Mouse (Mus musculus) mouse embryonic stem cell (cell line): ENCODE measurements around the gene Haus6.
"Not testable (repeated sequence)": the region's sequence is repeated elsewhere in the genome, so short reads cannot be mapped to it uniquely, and the experiment has no call there.

ENCODE experiments used
- in situ Hi-C, 2 experiments: fragments of 300-500 bp; cut with MboI; formaldehyde crosslinking; loops; 1 replicate in 1 of 2; 3 replicates in 1 of 2; pipeline ENCODE4 v1.14.3; 2019 to 2020; ENCODE audit warnings: low sequenced_read_pairs in 2 of 2, low pct_unique_long_range_greater_than_20kb in 1 of 2, mixed read lengths in 1 of 2; ENCODE audit not compliant: unreplicated experiment in 1 of 2

Gene Haus6

GRCm38 (mm10) chr4:86611524-86612288, at the start of gene Haus6:
Gene Haus6 (minus strand): TSS chr4:86612055.
- in situ Hi-C loops, result loop anchor here in 1 of 2 experiments (10.0 kb wide), 1 partner anchor 83 kb away; no protein-coding TSS in a partner anchor

DNA sequence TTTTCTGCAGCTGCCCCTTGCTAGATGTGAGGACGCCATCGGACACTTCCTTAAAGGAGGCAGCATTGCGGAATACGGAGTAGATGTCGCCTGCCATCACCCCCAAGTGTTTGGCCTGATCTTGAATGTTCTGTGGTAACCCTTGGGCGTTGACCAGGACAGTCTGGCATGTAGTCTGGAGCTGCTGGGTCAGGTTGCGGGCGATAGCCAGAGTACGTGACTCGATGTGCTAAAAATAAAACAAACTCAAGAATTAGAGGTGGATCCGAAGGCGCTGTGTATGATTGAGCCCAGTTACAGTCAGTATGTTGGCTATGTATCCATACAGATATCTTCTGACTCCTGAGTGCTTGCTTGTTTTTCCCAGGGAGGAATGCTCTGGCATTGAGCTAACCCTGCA, 45.3 kb upstream of the Haus6 start:
- in situ Hi-C loops, result loop anchor here in 1 of 2 experiments (5.0 kb wide), 1 partner anchor 35 kb away; no protein-coding TSS in a partner anchor

- in situ Hi-C loops, result loop anchor here in 1 of 2 experiments (5.0 kb wide), 1 partner anchor 36 kb away; no protein-coding TSS in a partner anchor
Measured at GRCm38 (mm10) chr4:86656410-86656809, 44.6 kb upstream of the Haus6 start.

DNA sequence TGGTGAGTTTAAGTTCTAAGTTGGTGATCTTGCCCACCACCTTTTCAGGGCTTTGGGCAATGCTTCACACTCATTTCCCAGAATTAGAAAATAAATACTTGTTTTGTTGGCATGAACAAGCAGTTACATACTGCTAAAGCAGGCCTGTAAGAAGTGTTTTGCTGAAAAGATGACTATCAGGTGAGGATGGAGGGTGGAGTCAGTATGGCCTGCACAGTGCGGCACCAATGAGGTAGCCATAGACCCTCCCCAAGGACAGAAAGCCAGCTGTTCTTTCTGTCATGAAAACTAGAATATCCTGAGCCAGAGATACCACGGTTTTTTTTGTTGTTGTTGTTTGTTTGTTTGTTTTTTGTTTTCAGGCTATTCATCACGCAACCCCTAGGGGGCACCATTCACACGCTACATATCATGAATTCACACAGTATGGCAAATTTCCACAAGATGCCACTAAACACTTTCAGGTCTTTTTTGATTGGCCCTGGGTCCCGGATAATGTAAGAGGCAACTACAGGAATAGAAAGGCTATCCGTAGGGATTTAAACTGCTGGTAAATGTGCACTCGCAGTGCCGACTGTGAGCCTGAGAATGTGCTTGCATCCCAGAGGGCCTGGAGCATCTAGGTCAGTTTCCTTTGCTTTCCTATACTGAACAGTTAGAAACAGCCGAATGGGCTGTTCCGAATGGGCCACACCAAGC, 40.0 kb upstream of the Haus6 start:
- in situ Hi-C loops, result no loop called here

GRCm38 (mm10) chr4:86648394-86648793, 36.5 kb upstream of the Haus6 start:
- in situ Hi-C loops, result not testable (repeated sequence)

DNA sequence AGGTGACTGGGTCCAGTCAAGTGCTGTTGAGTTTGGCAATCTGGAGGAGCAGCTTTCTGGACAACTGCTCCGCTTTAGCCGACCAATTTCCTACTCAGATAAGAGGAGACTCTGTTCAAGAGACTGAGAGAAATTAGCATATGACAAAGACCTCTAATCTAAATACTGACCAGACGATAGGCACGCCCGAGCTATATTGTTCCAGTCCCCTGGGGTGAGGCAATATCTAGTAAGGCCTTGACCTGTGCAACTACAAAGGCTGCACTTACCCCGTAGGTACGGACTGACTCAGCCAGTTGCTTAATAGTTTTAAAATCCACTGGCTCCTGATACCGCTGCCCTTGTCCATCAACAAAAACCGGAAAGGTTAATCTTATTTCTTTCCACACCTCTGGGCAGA, 25.7 kb upstream of the Haus6 start:
- in situ Hi-C loops, result not testable (repeated sequence)

DNA sequence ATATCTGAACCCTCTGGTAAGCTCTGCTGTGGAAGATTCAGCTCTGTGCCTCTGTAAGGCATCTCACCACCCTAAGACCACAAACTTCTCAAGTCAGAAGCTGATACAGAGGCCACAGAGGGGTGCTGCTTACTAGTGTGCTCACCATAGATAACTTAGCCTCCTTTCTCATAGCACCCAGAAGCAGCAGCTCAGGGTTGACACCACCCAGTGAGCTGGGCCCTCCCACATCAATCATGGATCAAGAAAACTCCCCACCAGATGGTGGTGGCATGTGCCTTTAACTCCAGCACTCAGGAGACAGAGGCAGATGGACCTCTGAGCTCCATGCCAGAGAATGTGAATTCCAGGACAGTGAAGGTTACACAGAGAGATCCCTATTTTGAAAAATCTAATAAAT, 23.0 kb upstream of the Haus6 start:
- in situ Hi-C loops, result not testable (repeated sequence)

DNA sequence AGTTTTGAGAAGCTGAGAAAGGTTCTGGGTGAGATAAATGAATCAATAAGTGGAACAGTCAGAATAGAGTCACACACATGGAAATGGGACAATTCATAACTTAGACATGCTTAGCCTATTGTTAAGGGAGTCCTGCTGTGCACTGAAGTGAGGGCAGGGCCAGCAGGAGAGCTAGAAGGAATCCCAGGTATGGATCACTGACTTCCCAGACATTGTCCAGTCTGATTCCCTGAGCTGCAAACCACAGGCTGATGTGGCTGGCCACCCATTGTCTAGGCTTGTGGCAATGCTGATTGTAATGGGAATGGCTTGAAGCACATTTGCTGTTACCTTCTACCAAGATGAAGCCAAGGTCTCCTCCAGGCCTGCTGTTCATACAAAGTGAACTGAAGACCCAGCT, 22.5 kb upstream of the Haus6 start:
- in situ Hi-C loops, result not testable (repeated sequence)

DNA sequence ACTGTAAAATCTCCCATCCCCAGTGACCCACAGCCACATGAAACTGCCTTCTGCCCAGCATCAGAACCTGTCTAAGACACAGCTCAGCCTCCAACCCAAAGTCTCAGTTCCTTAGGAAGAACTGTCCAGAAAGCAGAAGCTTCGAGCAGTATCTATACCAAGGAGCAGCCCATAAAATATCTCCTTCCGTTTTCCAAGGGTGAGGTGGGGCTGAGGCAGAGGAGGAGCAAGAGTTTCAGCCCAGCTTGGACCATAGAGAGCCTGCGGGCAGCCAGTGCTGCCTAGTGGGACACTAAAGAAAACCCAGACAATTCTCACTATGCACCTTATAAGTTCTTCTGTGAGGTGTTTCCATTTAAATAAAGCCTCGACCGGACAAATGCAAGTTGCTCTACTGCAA, 20.7 kb upstream of the Haus6 start:
- in situ Hi-C loops, result not testable (repeated sequence)

DNA sequence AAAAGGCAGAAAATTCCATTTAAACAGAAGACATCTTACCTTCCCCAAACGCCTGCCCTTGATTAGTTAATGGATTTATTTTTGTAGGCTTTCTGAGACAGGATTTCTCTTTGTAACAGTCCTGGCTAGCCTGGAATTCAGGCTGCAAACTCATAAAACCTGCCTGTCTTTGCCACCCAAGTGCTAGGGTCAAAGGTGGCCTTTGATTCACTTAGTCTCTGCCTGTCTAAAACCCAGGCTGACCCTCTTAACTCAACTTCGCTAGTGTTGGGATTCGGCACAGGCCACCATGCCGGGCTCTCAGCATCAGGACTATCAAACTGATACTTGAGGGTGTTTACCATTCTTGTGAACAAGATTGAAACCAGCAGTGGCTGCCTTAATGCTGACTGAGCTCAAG, 20.0 kb upstream of the Haus6 start:
- in situ Hi-C loops, result no loop called here

- in situ Hi-C loops, result not testable (repeated sequence)
Measured at GRCm38 (mm10) chr4:86626496-86626895, 14.6 kb upstream of the Haus6 start.

DNA sequence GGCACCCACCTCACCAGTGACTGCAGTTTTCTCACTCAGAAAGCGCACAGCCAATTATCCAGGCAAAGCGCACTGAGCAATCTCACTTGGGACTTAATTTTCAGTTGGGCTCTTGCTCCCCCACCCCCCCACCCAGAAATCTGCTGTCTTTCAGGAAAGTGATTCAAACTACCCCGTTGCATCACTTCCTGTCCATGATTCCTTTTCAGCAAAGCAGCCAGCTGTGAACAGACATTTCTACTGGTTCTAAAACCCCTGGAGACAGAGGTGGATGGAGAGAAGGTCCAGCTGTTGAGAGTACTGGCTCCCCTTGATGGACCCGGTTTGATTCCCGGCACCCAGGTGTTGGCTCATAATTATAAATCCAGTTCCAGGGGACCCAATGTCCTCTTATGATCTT, 13.6 kb upstream of the Haus6 start:
- in situ Hi-C loops, result no loop called here

DNA sequence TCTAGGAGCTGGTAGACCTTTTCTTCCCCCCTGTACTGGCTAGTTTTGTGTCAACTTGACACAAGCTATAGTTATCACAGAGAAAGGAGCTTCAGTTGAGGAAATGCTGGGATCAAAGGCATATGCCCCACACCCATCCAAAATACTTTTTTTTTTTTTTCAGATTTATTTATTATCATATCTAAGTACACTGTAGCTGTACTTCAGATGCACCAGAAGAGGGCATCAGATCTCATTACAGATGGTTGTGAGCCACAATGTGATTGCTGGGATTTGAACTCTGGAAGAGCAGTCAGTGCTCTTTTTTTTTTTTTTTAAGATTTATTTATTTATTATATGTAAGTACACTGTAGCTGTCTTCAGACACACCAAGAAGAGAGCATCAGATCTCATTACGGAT, 10.7 kb upstream of the Haus6 start:
- in situ Hi-C loops, result not testable (repeated sequence)

DNA sequence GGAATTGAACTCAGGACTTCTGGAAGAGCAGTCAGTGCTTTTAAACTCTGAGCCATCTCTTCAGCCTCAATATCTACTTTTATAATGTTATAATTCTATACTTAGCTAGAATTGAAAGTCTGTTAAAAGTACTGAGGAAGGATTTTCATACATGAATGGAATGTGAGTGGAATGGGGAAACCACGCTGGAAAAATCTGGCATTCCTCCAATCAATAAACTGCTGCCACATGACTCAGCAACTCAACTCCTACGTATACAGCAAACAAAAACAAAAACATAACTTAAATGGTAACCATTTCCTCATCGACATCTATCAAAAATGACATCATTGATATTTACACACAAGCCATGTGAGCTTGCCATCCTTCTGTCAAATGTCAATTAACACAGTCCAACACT, 10.3 kb upstream of the Haus6 start:
- in situ Hi-C loops, result no loop called here

DNA sequence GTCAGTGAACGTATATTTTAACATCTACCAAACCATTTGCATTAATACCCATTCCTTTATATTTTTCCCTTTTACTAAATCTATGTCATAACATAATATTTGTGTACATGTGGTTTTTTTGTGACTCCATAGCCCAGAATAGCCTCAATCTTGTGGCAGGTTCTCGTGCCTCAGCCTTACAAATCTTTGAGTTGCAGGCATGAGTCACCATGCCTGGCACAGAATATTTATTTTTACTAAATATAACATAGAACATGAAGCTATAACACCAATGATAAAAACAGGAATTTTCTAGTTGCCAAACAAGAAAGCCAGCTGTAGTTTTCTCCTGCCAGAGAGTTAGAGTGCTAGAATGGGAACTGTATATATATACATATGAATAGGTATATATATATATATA, 8.7 kb upstream of the Haus6 start:
- in situ Hi-C loops, result no loop called here

DNA sequence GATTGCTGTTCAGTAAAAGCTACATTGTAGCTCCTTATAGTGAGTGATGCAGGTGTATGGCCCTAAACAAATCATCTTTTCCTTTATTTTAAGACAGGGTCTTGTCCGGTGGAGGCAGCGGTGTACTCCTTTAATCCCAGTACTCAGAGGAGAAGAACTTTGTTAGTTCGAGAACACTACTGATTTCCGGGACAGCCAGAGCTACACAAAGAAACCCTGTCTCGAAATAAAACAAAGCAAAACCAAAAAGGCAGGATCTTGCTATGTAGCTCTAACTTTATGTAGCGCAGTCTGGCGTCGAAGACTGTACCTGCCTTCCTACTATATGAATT, 400 bp upstream of the Haus6 start:
- in situ Hi-C loops, result loop anchor here in 1 of 2 experiments (10.0 kb wide), 1 partner anchor 83 kb away; no protein-coding TSS in a partner anchor

DNA sequence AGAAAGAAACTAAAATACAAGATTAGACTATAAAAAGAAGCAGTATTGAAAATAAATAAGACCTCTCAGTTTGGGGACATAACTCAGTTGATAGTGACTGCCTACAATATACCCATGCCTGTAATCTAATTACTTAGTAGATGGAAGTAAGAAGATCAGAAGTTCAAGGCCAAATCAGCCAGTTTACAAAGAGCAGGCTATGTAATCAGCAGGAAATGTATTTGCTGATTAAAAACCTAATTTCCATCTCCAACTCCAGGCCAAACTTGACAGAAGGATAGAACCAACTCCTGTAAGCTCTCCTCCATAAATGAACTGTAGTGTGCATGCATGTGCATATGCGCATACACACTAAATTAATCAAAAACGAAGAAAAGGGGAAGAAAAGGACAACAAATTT, 20.6 kb downstream of the Haus6 start:
- in situ Hi-C loops, result no loop called here

- in situ Hi-C loops, result no loop called here
Measured at GRCm38 (mm10) chr4:86588236-86588635, 23.6 kb downstream of the Haus6 start.

DNA sequence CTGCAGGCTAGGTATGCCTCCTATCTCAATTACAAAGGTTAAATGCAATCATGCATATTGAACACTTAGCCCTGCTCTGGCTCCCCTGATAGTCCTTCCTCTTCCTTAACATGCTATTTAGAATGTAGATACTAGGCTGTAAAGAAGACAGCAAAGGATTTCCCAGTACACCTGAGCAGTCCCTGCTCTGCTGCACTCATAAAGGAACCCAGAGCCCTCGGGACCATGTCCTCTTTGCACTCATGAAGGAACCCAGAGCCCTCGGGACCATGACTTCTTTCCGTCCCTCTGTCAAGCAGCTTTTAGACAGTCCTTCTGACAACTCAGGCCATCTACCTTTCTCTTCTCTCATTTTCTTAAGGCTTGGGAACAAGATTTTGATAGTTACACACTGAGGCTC, 31.3 kb downstream of the Haus6 start:
- in situ Hi-C loops, result no loop called here

- in situ Hi-C loops, result no loop called here
Measured at GRCm38 (mm10) chr4:86580056-86580455, 31.8 kb downstream of the Haus6 start.
